Mouse (Mus musculus): Measurements from ENCODE around the gene Cldn2. TPM values are rescaled to one million over a fixed set of nuclear protein-coding genes. Genes with fewer than 3 reads are reported as not detected.

Cldn2 gene
- polyA plus RNA-seq (2012; ENCODE audit: low replicate concordance): not detected in 2 replicates

GRCm38 (mm10) chrX:139800406-139800878, at the start of gene Cldn2:
Gene Cldn2 (plus strand): TSS chrX:139800828.

DNA sequence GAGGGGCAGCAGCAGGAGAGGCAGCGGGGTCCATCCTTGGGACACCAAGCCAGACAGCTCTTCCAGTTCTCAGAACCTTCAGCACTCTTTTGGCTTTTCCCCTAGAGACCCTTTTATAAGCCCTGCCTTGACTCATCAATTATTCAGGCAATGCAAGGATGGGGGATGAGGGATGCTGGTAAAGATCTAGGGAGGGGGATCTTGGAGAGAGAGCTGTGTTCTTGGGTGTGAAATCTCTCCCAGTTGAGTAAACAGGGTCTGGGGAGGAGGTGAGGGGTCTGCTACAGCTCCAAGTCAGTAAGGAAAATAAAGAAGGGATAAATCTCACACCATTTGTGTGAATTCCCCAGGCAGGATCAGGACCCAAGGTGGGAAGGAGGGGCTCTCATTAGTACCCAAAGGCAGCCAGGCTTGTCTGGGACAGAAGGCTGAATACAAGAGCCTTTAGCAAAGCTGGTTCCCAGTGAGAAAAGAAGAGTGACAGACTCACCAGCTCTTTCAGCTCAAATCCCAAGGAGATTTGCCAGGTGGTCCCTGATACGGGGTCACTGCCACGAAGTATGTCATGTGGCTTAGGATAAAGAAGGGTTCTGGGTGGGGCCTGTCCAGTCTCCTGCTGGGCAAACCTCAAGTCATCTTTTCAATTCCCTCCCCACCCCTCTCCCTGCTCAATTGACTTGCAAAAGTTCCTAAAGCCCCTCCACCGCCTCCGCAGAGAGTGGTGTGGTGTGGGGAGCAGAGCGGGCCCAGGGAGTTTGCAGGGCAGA, 18.2 kb upstream of the Cldn2 start, which contains the start of gene Ripply1:
TSS of gene Ripply1 (minus strand) at position 76 of the 767 bp plus-strand sequence.

Other genes starting within 250 kb of the Cldn2 start
- 8.7 and 9.5 TPM in 2 replicates for gene Rnf128, start 237.5 kb upstream of the Cldn2 start, polyA plus RNA-seq (2012; ENCODE audit: low replicate concordance)
- 0.30 and 0.41 TPM in 2 replicates for gene Tbc1d8b, start 115.8 kb upstream of the Cldn2 start, polyA plus RNA-seq (2012; ENCODE audit: low replicate concordance)
- gene Gm15013, start 86.3 kb upstream of the Cldn2 start, polyA plus RNA-seq (2012; ENCODE audit: low replicate concordance): not detected in 2 replicates
- gene Ripply1, start 18.5 kb upstream of the Cldn2 start, polyA plus RNA-seq (2012; ENCODE audit: low replicate concordance): not detected in 2 replicates
- 0.34 and 1.5 TPM in 2 replicates for gene Morc4, start 70.8 kb downstream of the Cldn2 start, polyA plus RNA-seq (2012; ENCODE audit: low replicate concordance)
- gene Rbm41, start 197.8 kb downstream of the Cldn2 start, polyA plus RNA-seq (2012; ENCODE audit: low replicate concordance): 0.41 TPM in 1 of 2 replicates, not detected in the other